Mouse (Mus musculus): ENCODE results near the gene Slxl1.
"Not testable (repeated sequence)": the region's sequence is repeated elsewhere in the genome, so short reads cannot be mapped to it uniquely, and the experiment has no call there.

Slxl1 gene

DNA sequence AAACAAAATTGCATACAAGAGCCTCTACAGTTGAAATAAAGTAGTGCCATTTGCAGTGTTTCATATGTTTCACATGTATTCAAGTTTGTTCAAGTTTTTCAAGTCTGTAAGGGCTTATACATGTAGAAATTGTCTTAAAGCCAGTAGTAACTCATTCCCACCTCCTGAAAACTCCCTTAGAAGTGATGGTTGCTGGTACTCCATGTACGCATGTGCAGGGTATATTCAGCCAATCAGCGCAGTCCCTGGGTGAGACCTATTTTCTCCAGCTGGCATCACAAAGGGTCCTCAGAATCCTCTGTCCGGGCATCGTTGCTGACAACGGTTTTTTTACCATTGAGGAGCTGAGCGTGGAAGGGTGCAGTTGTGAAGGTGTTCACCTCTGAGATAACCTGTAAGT, at the start of gene Slxl1:
Slxl1 (plus strand) TSS at position 301 of the 400 bp plus-strand sequence.
- DNase-seq (ENCODE audit: low spot score): not testable (repeated sequence)
